Mouse (Mus musculus): ENCODE results near the gene Zc3hav1l. TPM values are rescaled to one million over a fixed set of nuclear protein-coding genes. Genes with fewer than 3 reads are reported as not detected.
A peak's percentile ranks its signal among the peaks of the same experiment; 100 is the strongest.

The Zc3hav1l gene
- 1 to 10 TPM; 3.2 to 3.9 TPM for total RNA-seq (2021)

- intact Hi-C loops (cut with DNase I) = loop anchor here (5.0 kb wide), 1 partner anchor 47 kb away; the partner anchor contains the start of gene D630045J12Rik
Measured at GRCm38 (mm10) chr6:38298761-38299401, at the start of gene Zc3hav1l. Gene Zc3hav1l (minus strand): TSS chr6:38299259.

GRCm38 (mm10) chr6:38347875-38348274, 48.8 kb upstream of the Zc3hav1l start:
- intact Hi-C loops (cut with DNase I) = no loop called here
- no peak for DNase-seq (ENCODE audit: low spot score in 2 of 2)

More at GRCm38 (mm10) chr6:38298761-38299401, at the start of gene Zc3hav1l:
- DNase-seq (ENCODE audit: low spot score in 2 of 2) = peak; percentile 62 to 76

- intact Hi-C loops (cut with DNase I) = no loop called here
- no peak for DNase-seq (ENCODE audit: low spot score in 2 of 2)
Measured at GRCm38 (mm10) chr6:38345796-38346195, 46.7 kb upstream of the Zc3hav1l start.

DNA sequence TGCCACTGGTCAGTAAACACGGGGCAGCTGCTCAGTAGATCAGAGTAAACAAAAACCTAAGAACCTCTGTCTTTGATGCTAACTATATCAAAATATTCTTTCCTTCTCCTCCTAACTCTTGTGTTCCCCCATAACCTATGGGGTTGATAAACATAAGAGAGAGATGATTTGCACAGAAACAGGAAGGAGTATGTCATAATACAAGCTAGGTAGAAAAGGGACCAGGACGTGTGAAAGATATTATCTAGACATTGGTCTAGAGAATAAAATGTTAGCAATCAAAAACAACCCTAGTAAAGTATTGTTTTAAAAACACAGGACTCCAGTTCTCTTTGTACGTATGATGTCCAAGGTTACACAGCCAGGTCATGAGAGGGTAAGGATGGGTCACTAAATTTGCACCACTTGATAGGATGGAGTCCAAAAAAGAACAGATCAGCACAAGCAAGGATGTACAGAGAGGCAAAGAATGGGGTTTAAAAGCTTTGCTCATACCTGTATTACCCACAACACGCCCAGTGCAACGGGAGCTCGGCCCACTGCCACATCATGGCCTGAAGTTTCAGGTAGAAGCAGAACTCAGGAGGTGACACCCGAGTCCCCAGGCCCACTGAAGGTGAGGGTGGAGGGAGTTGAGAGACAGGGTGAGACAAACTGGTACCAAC, 45.1 kb upstream of the Zc3hav1l start:
- DNase-seq (ENCODE audit: low spot score in 2 of 2) = no peak
- intact Hi-C loops (cut with DNase I) = no loop called here

DNA sequence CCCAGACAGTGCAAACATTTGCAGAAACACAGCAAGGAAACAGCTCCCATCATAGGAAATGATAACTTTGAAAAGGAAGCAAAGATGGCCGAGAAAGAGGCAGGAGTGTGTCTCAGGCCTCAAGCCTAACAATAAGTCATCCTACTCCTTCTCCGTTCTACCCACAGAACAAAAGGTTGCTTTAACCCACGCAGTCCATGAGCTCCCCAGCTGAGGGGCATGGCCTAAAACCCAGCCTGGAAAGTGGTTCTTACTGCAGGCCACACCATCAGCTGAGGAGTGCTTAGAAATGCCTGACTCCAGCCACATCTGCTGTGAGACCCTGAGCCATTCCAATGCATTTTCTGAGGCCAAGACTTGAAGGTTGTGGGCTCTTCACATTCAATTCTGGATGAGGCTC, 44.5 kb upstream of the Zc3hav1l start:
- intact Hi-C loops (cut with DNase I) = no loop called here
- DNase-seq (ENCODE audit: low spot score in 2 of 2) = no peak

GRCm38 (mm10) chr6:38342666-38342992, 43.6 kb upstream of the Zc3hav1l start:
- intact Hi-C loops (cut with DNase I) = no loop called here
- DNase-seq (ENCODE audit: low spot score in 2 of 2) = no peak

DNA sequence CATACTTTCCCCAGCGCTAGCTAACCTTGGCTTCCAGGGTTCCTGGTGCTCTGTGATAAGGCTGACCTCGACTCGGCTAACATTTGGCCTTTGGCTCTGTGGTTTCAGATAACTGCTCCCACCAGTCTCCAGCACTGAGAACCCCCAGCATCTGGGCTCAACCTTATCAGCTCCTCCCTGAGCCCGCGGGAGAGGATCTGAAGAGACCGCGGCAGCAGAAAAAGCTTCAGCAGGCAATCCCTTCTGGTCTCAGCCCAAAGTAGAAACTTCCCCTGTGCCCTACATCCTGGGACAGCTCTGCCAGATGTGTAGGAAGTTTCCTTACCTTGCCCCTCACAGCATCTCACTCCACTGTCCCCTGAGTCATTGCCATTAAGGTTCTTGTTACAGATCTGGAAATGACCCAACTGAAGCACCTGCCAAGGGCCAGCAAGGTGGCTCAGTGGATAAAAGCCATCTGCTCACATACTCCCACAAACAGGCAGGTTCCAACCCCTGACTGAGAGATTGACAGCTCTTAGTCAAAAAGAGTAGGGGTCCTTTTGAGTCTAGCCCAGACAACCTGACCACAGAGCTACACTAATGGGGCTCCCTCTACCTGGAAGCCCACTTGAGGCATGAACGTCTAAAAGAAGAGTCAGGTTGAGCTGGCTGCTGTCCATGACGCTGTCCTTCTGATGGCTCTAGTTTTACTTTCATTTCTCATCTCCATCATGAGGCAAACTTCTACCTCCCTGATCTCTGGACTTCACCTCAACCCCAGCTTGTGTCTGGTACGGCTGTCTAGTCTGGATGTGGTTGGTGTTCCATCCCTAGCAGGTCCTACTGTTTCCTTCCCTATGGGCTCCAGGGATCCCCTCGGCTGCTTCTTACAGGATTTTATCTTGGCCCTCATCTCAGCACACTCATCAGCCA, 42.9 kb upstream of the Zc3hav1l start:
- no peak for DNase-seq (ENCODE audit: low spot score in 2 of 2)
- intact Hi-C loops (cut with DNase I) = no loop called here

- DNase-seq (ENCODE audit: low spot score in 2 of 2) = no peak
- intact Hi-C loops (cut with DNase I) = no loop called here
Measured at GRCm38 (mm10) chr6:38339078-38339477, 40.0 kb upstream of the Zc3hav1l start.

GRCm38 (mm10) chr6:38337951-38338350, 38.9 kb upstream of the Zc3hav1l start:
- intact Hi-C loops (cut with DNase I) = no loop called here
- DNase-seq (ENCODE audit: low spot score in 2 of 2) = no peak

GRCm38 (mm10) chr6:38337166-38337705, 38.2 kb upstream of the Zc3hav1l start:
- intact Hi-C loops (cut with DNase I) = no loop called here
- no peak for DNase-seq (ENCODE audit: low spot score in 2 of 2)

GRCm38 (mm10) chr6:38335264-38335663, 36.2 kb upstream of the Zc3hav1l start:
- DNase-seq (ENCODE audit: low spot score in 2 of 2) = no peak
- intact Hi-C loops (cut with DNase I) = no loop called here

- intact Hi-C loops (cut with DNase I) = no loop called here
- peak; percentile 26 to 34 for DNase-seq (ENCODE audit: low spot score in 2 of 2)
Measured at GRCm38 (mm10) chr6:38326596-38326995, 27.5 kb upstream of the Zc3hav1l start.

- intact Hi-C loops (cut with DNase I) = no loop called here
- DNase-seq (ENCODE audit: low spot score in 2 of 2) = no peak
Measured at GRCm38 (mm10) chr6:38320621-38321020, 21.6 kb upstream of the Zc3hav1l start.

- intact Hi-C loops (cut with DNase I) = no loop called here
- no peak for DNase-seq (ENCODE audit: low spot score in 2 of 2)
Measured at GRCm38 (mm10) chr6:38316050-38316449, 17.0 kb upstream of the Zc3hav1l start.

- DNase-seq (ENCODE audit: low spot score in 2 of 2) = no peak
- intact Hi-C loops (cut with DNase I) = no loop called here
Measured at GRCm38 (mm10) chr6:38309741-38310140, 10.7 kb upstream of the Zc3hav1l start.

DNA sequence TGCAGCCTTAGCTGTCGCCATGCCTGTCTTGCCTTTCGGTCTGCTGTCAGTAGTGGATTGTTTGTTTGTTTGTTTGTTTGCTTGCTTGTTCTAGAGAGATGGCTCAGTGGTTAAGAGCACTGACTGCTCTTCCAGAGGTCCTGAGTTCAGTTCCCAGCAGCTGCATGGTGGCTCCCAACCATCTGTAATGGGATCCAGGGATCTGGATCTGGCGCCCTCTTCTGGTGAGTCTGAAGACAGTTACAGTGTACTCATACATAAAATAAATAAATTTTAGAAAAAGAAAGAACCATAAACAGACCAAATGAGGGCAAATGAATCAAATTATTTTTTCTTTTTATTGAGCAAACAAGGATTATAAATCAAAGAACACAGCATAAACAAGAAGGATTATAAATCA, 5.9 kb upstream of the Zc3hav1l start:
- intact Hi-C loops (cut with DNase I) = no loop called here
- no peak for DNase-seq (ENCODE audit: low spot score in 2 of 2)

- peak in 1 of 2 experiments; percentile 8 for DNase-seq (ENCODE audit: low spot score in 2 of 2)
Measured at GRCm38 (mm10) chr6:38298246-38298635, 818 bp downstream of the Zc3hav1l start.

GRCm38 (mm10) chr6:38297580-38298245, 1.3 kb downstream of the Zc3hav1l start:
- intact Hi-C loops (cut with DNase I) = loop anchor here (5.0 kb wide), 1 partner anchor 45 kb away; the partner anchor contains the start of gene D630045J12Rik
- no peak for DNase-seq (ENCODE audit: low spot score in 2 of 2)

More at GRCm38 (mm10) chr6:38298246-38298635, 818 bp downstream of the Zc3hav1l start:
- intact Hi-C loops (cut with DNase I) = loop anchor here (5.0 kb wide), 1 partner anchor 46 kb away; the partner anchor contains the start of gene D630045J12Rik

DNA sequence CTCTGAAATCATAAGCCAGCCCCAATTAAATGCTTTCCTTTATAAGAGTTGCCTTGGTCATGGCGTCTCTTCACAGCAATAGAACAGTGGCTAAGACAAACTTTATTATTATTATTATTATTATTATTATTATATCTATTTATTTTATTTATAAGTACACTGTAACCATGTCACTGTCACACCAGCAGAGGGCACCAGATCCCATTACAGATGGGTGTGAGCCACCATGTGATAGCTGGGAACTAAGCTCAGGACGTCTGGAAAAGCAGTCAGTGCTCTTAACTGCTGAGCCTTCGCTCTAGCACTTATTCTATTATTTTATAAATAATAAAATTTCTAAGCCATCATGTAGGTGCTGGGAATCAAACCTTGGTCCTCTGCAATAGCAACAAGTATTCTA, 5.4 kb downstream of the Zc3hav1l start:
- intact Hi-C loops (cut with DNase I) = no loop called here
- DNase-seq (ENCODE audit: low spot score in 2 of 2) = no peak
